Mouse (Mus musculus): ENCODE measurements around the gene Rras. TPM values are rescaled to one million over a fixed set of nuclear protein-coding genes. Genes with fewer than 3 reads are reported as not detected.

Gene Rras
- polyA plus RNA-seq, 1 experiment from 2014 or later: 23.2 TPM

DNA sequence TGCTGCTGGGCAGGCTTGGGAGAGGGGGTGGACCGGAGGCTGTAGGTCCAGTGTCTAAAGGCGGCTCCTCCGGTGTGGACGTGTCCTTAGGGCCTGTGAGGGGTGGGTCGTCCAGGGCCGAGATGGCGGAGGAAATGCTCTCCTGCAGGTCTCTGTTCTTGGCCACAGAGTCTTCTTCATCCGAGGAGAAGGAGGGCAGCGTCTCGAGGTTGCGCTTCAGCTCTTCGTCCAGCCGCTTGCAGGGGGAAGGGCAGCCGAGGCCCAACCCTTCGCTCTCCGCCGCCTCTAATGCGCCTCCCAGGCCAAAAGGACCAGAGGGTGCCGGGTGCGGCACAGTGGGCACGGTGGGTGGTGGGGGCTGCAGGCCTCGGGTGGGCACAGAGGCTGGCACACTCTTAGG lies 28.0 kb downstream of the Rras start:
- H3K9ac ChIP-seq (ENCODE audit: low read depth, low read length): no peak overlapping the region
- H3K4me3 ChIP-seq (ENCODE audit: low read depth, low read length): no peak overlapping the region
- H3K4me1 ChIP-seq (ENCODE audit: control insufficient read depth, low read depth, low read length): peaks cover 1% of the 10 kb centered on the region; the same call in 1 of the 2 replicates
- WGBS (ENCODE audit: insufficient replicate concordance): 88% methylated on average over 22 of the region's 22 CpGs
- no peak for ATAC-seq (ENCODE audit: low read depth)
- H3K36me3 ChIP-seq (ENCODE audit: control insufficient read depth, insufficient read depth): peaks cover 24% of the 10 kb centered on the region
- H3K4me2 ChIP-seq (ENCODE audit: low read depth, low read length): no peak overlapping the region
- H3K9me3 ChIP-seq (replicated peaks; ENCODE audit: control insufficient read depth, low read length): no peaks in the 10 kb centered on the region
- no peaks in the 10 kb centered on the region for H3K27me3 ChIP-seq (ENCODE audit: control insufficient read depth, insufficient read depth, low read depth, low read length)
- H3K27ac ChIP-seq (ENCODE audit: low read length): no peak overlapping the region

DNA sequence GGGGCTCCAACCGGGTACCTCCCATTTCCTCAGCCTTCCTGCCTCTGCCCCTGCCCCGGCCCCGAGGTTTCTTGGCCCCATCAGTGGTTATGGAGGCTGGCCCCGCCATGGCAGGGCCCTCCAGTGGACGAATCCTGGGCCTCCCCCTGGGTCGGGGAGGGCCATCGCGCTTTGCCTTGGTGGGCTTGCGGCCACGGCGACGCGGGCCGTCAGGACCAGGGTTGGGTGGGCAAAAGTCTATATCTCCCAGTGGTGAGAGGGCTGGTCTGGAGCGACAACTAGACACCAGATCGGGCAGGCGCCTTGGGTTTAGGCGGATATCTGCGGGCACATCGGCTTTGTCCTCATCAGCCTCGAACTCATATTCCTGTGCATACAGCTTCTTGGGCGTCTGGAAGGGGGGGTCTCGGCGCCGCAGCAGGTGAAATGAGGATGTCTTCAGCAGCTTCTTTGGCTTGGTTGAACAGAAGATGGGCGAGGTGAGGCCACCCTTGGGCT lies 29.1 kb downstream of the Rras start:
- Histone ChIP-seq H3K27me3 (ENCODE audit: control insufficient read depth, insufficient read depth, low read depth, low read length) (no peaks in the 10 kb centered on the region), H3K9me3 (replicated peaks; ENCODE audit: control insufficient read depth, low read length) (no peaks in the 10 kb centered on the region), H3K4me1 (ENCODE audit: control insufficient read depth, low read depth, low read length) (peaks cover 13% of the 10 kb centered on the region), H3K9ac (ENCODE audit: low read depth, low read length) (no peak overlapping the region), H3K4me3 (ENCODE audit: low read depth, low read length) (no peak overlapping the region), H3K27ac (ENCODE audit: low read length) (no peak overlapping the region), H3K36me3 (ENCODE audit: control insufficient read depth, insufficient read depth) (peaks cover 18% of the 10 kb centered on the region), H3K4me2 (ENCODE audit: low read depth, low read length) (no peak overlapping the region)
- ATAC-seq (ENCODE audit: low read depth): no peak
- WGBS (ENCODE audit: insufficient replicate concordance): 85% methylated on average over 26 of the region's 26 CpGs

GRCm38 (mm10) chr7:45047491-45047890 lies 29.7 kb downstream of the Rras start:
- no peaks in the 10 kb centered on the region for H3K27me3 ChIP-seq (ENCODE audit: control insufficient read depth, insufficient read depth, low read depth, low read length)
- no peaks in the 10 kb centered on the region for H3K9me3 ChIP-seq (replicated peaks; ENCODE audit: control insufficient read depth, low read length)
- no peak overlapping the region for H3K27ac ChIP-seq (ENCODE audit: low read length)
- no peak overlapping the region for H3K9ac ChIP-seq (ENCODE audit: low read depth, low read length)
- H3K36me3 ChIP-seq (ENCODE audit: control insufficient read depth, insufficient read depth): peaks cover 18% of the 10 kb centered on the region
- WGBS (ENCODE audit: insufficient replicate concordance): 93% methylated on average over 14 of the region's 14 CpGs
- H3K4me3 ChIP-seq (ENCODE audit: low read depth, low read length): no peak overlapping the region
- no peak overlapping the region for H3K4me2 ChIP-seq (ENCODE audit: low read depth, low read length)
- peaks cover 19% of the 10 kb centered on the region for H3K4me1 ChIP-seq (ENCODE audit: control insufficient read depth, low read depth, low read length)
- ATAC-seq (ENCODE audit: low read depth): no peak

DNA sequence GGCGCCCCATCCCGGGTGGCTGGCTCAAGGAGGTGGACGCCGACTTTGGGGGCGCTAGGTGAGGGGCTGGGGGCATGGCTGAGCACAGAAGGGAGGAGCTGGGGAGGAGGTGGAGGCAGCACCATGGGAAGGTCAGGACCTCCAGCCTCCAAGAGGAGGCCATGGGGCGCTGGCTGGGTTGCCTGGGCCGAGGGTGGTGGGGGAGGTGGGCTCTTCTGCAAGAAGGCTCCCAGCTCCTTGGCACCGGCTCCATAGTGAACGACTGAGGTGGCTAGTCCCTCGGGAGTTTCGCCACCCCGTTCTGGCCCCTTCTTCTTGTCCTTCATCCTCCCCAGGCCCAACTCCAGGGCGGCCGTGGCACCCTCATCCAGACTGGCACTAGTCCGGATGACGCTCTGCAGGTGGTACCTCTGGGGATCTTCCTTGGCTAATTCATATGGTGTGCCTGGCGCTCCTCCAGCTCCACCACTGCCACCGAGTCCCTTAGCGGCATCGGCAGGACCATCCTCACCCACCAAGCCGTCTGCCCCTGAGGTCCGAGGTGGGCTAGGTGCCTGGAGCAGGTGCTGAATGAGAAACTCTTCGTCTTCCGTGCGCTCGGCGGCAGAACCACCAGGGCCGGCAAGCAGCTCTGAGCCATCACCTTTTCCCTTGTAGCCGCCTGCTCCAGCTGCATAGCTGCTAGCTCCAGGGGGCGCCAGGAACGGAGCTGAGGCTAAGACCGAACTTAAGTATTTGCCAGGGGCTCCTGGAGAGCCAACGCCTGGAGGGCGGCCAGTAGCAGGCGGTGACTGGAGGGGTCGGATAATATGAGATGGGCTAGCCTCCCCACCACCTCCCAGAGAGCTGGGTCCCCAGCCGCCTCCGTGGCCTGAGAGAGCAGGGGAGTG lies 30.5 kb downstream of the Rras start:
- Histone ChIP-seq H3K9ac (ENCODE audit: low read depth, low read length) (no peak overlapping the region), H3K27ac (ENCODE audit: low read length) (no peak overlapping the region), H3K9me3 (replicated peaks; ENCODE audit: control insufficient read depth, low read length) (no peaks in the 10 kb centered on the region), H3K36me3 (ENCODE audit: control insufficient read depth, insufficient read depth) (peaks cover 14% of the 10 kb centered on the region), H3K4me3 (ENCODE audit: low read depth, low read length) (no peak overlapping the region), H3K4me1 (ENCODE audit: control insufficient read depth, low read depth, low read length) (peaks cover 22% of the 10 kb centered on the region), H3K4me2 (ENCODE audit: low read depth, low read length) (no peak overlapping the region), H3K27me3 (ENCODE audit: control insufficient read depth, insufficient read depth, low read depth, low read length) (no peaks in the 10 kb centered on the region)
- WGBS (ENCODE audit: insufficient replicate concordance): 87% methylated on average over 38 of the region's 38 CpGs
- no peak for ATAC-seq (ENCODE audit: low read depth)

- H3K36me3 ChIP-seq (ENCODE audit: control insufficient read depth, insufficient read depth): peaks cover 14% of the 10 kb centered on the region
- no peak overlapping the region for H3K27ac ChIP-seq (ENCODE audit: low read length)
- 85% methylated on average over 23 of the region's 23 CpGs for WGBS (ENCODE audit: insufficient replicate concordance)
- no peaks in the 10 kb centered on the region for H3K27me3 ChIP-seq (ENCODE audit: control insufficient read depth, insufficient read depth, low read depth, low read length)
- no peak overlapping the region for H3K4me2 ChIP-seq (ENCODE audit: low read depth, low read length)
- no peak for ATAC-seq (ENCODE audit: low read depth)
- H3K4me1 ChIP-seq (ENCODE audit: control insufficient read depth, low read depth, low read length): peaks cover 30% of the 10 kb centered on the region
- no peaks in the 10 kb centered on the region for H3K9me3 ChIP-seq (replicated peaks; ENCODE audit: control insufficient read depth, low read length)
- no peak overlapping the region for H3K4me3 ChIP-seq (ENCODE audit: low read depth, low read length)
- no peak overlapping the region for H3K9ac ChIP-seq (ENCODE audit: low read depth, low read length)
Measured at GRCm38 (mm10) chr7:45048923-45049657, 31.3 kb downstream of the Rras start.

DNA sequence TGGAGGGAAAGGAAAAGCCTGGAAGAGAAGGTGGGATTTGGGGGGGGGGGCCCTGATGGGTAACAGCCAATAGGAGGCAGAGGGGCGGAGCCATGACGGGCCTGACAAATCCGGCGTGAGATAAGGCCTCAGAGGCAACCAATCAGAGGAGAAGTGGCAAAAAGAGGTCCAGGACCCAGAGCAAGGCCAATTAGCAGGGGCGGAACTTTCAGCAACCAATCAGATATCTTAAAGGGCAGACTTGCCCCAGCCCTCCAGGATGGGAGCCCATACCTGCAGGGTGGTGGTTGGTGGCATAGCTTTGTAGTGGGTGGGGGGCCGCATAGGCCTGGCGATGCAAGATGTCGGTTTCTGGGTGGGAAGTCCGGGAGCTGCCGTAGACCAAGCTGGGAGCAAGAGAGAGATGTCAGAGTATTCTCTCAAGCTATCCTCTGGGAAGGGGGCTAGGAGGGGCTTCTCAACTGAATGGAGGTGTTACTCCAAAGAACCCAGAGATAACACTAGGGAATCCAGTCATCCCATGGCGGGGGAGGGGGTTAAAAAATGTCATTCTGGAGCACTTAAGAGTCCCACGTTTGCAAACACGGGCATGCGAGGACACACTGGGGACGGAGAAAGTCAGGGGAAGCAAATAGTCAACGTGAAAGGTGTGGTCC lies 33.3 kb downstream of the Rras start:
- Histone ChIP-seq H3K36me3 (ENCODE audit: control insufficient read depth, insufficient read depth) (peaks cover 8% of the 10 kb centered on the region), H3K27me3 (ENCODE audit: control insufficient read depth, insufficient read depth, low read depth, low read length) (no peaks in the 10 kb centered on the region), H3K27ac (ENCODE audit: low read length) (peak overlapping the region; percentile 3; the same call in 1 of the 2 replicates), H3K9me3 (replicated peaks; ENCODE audit: control insufficient read depth, low read length) (no peaks in the 10 kb centered on the region), H3K4me2 (ENCODE audit: low read depth, low read length) (peak overlapping the region; percentile 99), H3K4me3 (ENCODE audit: low read depth, low read length) (peak overlapping the region; percentile 78), H3K4me1 (ENCODE audit: control insufficient read depth, low read depth, low read length) (peaks cover 35% of the 10 kb centered on the region), H3K9ac (ENCODE audit: low read depth, low read length) (no peak overlapping the region)
- WGBS (ENCODE audit: insufficient replicate concordance): 21% methylated on average over 16 of the region's 16 CpGs
- no peak for ATAC-seq (ENCODE audit: low read depth)

- Histone ChIP-seq H3K27ac (ENCODE audit: low read length) (peak overlapping the region; percentile 3; the same call in 1 of the 2 replicates), H3K4me1 (ENCODE audit: control insufficient read depth, low read depth, low read length) (peaks cover 35% of the 10 kb centered on the region), H3K27me3 (ENCODE audit: control insufficient read depth, insufficient read depth, low read depth, low read length) (no peaks in the 10 kb centered on the region), H3K9me3 (replicated peaks; ENCODE audit: control insufficient read depth, low read length) (no peaks in the 10 kb centered on the region), H3K9ac (ENCODE audit: low read depth, low read length) (no peak overlapping the region), H3K4me2 (ENCODE audit: low read depth, low read length) (peak overlapping the region; percentile 99), H3K36me3 (ENCODE audit: control insufficient read depth, insufficient read depth) (peaks cover 8% of the 10 kb centered on the region), H3K4me3 (ENCODE audit: low read depth, low read length) (peak overlapping the region; percentile 78)
- no peak for ATAC-seq (ENCODE audit: low read depth)
- 16% methylated on average over 13 of the region's 13 CpGs for WGBS (ENCODE audit: insufficient replicate concordance)
Measured at GRCm38 (mm10) chr7:45051601-45051974, 33.8 kb downstream of the Rras start.

GRCm38 (mm10) chr7:45052181-45052861 lies 34.6 kb downstream of the Rras start:
- H3K27ac ChIP-seq (ENCODE audit: low read length): peak overlapping the region; percentile 95
- 0% methylated on average over 37 of the region's 38 CpGs for WGBS (ENCODE audit: insufficient replicate concordance)
- H3K9ac ChIP-seq (ENCODE audit: low read depth, low read length): peak overlapping the region; percentile 77
- peak overlapping the region; percentile 99 for H3K4me2 ChIP-seq (ENCODE audit: low read depth, low read length)
- peaks cover 35% of the 10 kb centered on the region for H3K4me1 ChIP-seq (ENCODE audit: control insufficient read depth, low read depth, low read length)
- H3K4me3 ChIP-seq (ENCODE audit: low read depth, low read length): peak overlapping the region; percentile 78
- no peaks in the 10 kb centered on the region for H3K9me3 ChIP-seq (replicated peaks; ENCODE audit: control insufficient read depth, low read length)
- H3K27me3 ChIP-seq (ENCODE audit: control insufficient read depth, insufficient read depth, low read depth, low read length): no peaks in the 10 kb centered on the region
- no peak for ATAC-seq (ENCODE audit: low read depth)
- H3K36me3 ChIP-seq (ENCODE audit: control insufficient read depth, insufficient read depth): peaks cover 8% of the 10 kb centered on the region

All from liver, embryonic 16.5 days (tissue).